Mouse (Mus musculus): ENCODE measurements at regions not wholly inside any gene's neighbourhood (a gene's known extent, or its start where the extent isn't known, plus 50 kb on each side); places are given as distances from the start of the nearest gene placed in this dataset.
A peak's percentile ranks its signal among the peaks of the same experiment; 100 is the strongest.

- no peak for ATAC-seq
- Histone ChIP-seq H3K27ac (ENCODE audit: low read length) (no peak overlapping the region), H3K36me3 (ENCODE audit: control insufficient read depth, insufficient read depth) (no peaks in the 10 kb centered on the region), H3K4me1 (replicated peaks; ENCODE audit: control insufficient read depth, insufficient read depth, low read length) (no peaks in the 10 kb centered on the region), H3K4me3 (replicated peaks; ENCODE audit: low read length) (no peak overlapping the region), H3K9ac (replicated peaks; ENCODE audit: low read depth, low read length) (no peak overlapping the region), H3K27me3 (replicated peaks; ENCODE audit: control insufficient read depth, insufficient read depth, low read length) (no peaks in the 10 kb centered on the region), H3K9me3 (ENCODE audit: control insufficient read depth, low read length) (no peaks in the 10 kb centered on the region), H3K4me2 (ENCODE audit: low read length) (no peak overlapping the region)
- WGBS = 96% methylated on average over 6 of the region's 6 CpGs
Observed at GRCm38 (mm10) chr12:70739316-70739715, 86.0 kb upstream of the Frmd6 start.

- no peak overlapping the region for H3K4me3 ChIP-seq (replicated peaks; ENCODE audit: low read length)
- H3K36me3 ChIP-seq (ENCODE audit: control insufficient read depth, insufficient read depth) = no peaks in the 10 kb centered on the region
- H3K4me1 ChIP-seq (replicated peaks; ENCODE audit: control insufficient read depth, insufficient read depth, low read length) = no peaks in the 10 kb centered on the region
- H3K9me3 ChIP-seq (ENCODE audit: control insufficient read depth, low read length) = no peaks in the 10 kb centered on the region
- no peaks in the 10 kb centered on the region for H3K27me3 ChIP-seq (replicated peaks; ENCODE audit: control insufficient read depth, insufficient read depth, low read length)
- WGBS = 89% methylated on average over 7 of the region's 7 CpGs
- no peak overlapping the region for H3K9ac ChIP-seq (replicated peaks; ENCODE audit: low read depth, low read length)
- no peak overlapping the region for H3K27ac ChIP-seq (ENCODE audit: low read length)
- ATAC-seq = no peak
- H3K4me2 ChIP-seq (ENCODE audit: low read length) = no peak overlapping the region
Observed at GRCm38 (mm10) chr12:70739766-70740165, 85.5 kb upstream of the Frmd6 start.

- no peak overlapping the region for H3K4me2 ChIP-seq (ENCODE audit: low read length)
- no peak overlapping the region for H3K4me3 ChIP-seq (replicated peaks; ENCODE audit: low read length)
- ATAC-seq = no peak
- no peaks in the 10 kb centered on the region for H3K9me3 ChIP-seq (ENCODE audit: control insufficient read depth, low read length)
- no peaks in the 10 kb centered on the region for H3K4me1 ChIP-seq (replicated peaks; ENCODE audit: control insufficient read depth, insufficient read depth, low read length)
- no peak overlapping the region for H3K9ac ChIP-seq (replicated peaks; ENCODE audit: low read depth, low read length)
- H3K27ac ChIP-seq (ENCODE audit: low read length) = no peak overlapping the region
- no peaks in the 10 kb centered on the region for H3K36me3 ChIP-seq (ENCODE audit: control insufficient read depth, insufficient read depth)
- 87% methylated on average over 3 of the region's 3 CpGs for WGBS
- no peaks in the 10 kb centered on the region for H3K27me3 ChIP-seq (replicated peaks; ENCODE audit: control insufficient read depth, insufficient read depth, low read length)
Observed at GRCm38 (mm10) chr12:70742836-70743235, 82.5 kb upstream of the Frmd6 start.

- Histone ChIP-seq H3K9ac (replicated peaks; ENCODE audit: low read depth, low read length) (no peak overlapping the region), H3K27ac (ENCODE audit: low read length) (no peak overlapping the region), H3K4me2 (ENCODE audit: low read length) (no peak overlapping the region), H3K27me3 (replicated peaks; ENCODE audit: control insufficient read depth, insufficient read depth, low read length) (no peaks in the 10 kb centered on the region), H3K4me1 (replicated peaks; ENCODE audit: control insufficient read depth, insufficient read depth, low read length) (no peaks in the 10 kb centered on the region; the same call in 1 of the 2 replicates), H3K9me3 (ENCODE audit: control insufficient read depth, low read length) (no peaks in the 10 kb centered on the region), H3K36me3 (ENCODE audit: control insufficient read depth, insufficient read depth) (no peaks in the 10 kb centered on the region), H3K4me3 (replicated peaks; ENCODE audit: low read length) (no peak overlapping the region)
- ATAC-seq = no peak
- WGBS = 77% methylated on average over 2 of the region's 2 CpGs
Observed at GRCm38 (mm10) chr12:70745681-70746080, 79.6 kb upstream of the Frmd6 start.

- H3K27me3 ChIP-seq (replicated peaks; ENCODE audit: control insufficient read depth, insufficient read depth, low read length) = no peaks in the 10 kb centered on the region
- H3K4me3 ChIP-seq (replicated peaks; ENCODE audit: low read length) = no peak overlapping the region
- WGBS = 96% methylated on average over 2 of the region's 2 CpGs
- H3K9me3 ChIP-seq (ENCODE audit: control insufficient read depth, low read length) = no peaks in the 10 kb centered on the region
- H3K4me1 ChIP-seq (replicated peaks; ENCODE audit: control insufficient read depth, insufficient read depth, low read length) = peaks cover 3% of the 10 kb centered on the region
- no peak overlapping the region for H3K9ac ChIP-seq (replicated peaks; ENCODE audit: low read depth, low read length)
- H3K36me3 ChIP-seq (ENCODE audit: control insufficient read depth, insufficient read depth) = no peaks in the 10 kb centered on the region
- no peak for ATAC-seq
- H3K27ac ChIP-seq (ENCODE audit: low read length) = no peak overlapping the region
- no peak overlapping the region for H3K4me2 ChIP-seq (ENCODE audit: low read length)
Observed at GRCm38 (mm10) chr12:70749651-70750050, 75.7 kb upstream of the Frmd6 start.

- no peaks in the 10 kb centered on the region for H3K36me3 ChIP-seq (ENCODE audit: control insufficient read depth, insufficient read depth)
- peak overlapping the region; percentile 25; the same call in 1 of the 2 replicates for H3K27ac ChIP-seq (ENCODE audit: low read length)
- ATAC-seq = peak; percentile 83
- no peaks in the 10 kb centered on the region for H3K27me3 ChIP-seq (replicated peaks; ENCODE audit: control insufficient read depth, insufficient read depth, low read length)
- no peak overlapping the region for H3K9ac ChIP-seq (replicated peaks; ENCODE audit: low read depth, low read length)
- H3K4me3 ChIP-seq (replicated peaks; ENCODE audit: low read length) = no peak overlapping the region
- no peak overlapping the region for H3K4me2 ChIP-seq (ENCODE audit: low read length)
- WGBS = 35% methylated on average over 7 of the region's 7 CpGs
- peaks cover 3% of the 10 kb centered on the region for H3K4me1 ChIP-seq (replicated peaks; ENCODE audit: control insufficient read depth, insufficient read depth, low read length)
- no peaks in the 10 kb centered on the region for H3K9me3 ChIP-seq (ENCODE audit: control insufficient read depth, low read length)
Observed at GRCm38 (mm10) chr12:70750651-70751578, 74.4 kb upstream of the Frmd6 start.

- H3K4me2 ChIP-seq (ENCODE audit: low read length) = no peak overlapping the region; the same call in 1 of the 2 replicates
- H3K27ac ChIP-seq (ENCODE audit: low read length) = 0 out of 2 replicates have a peak overlapping the region, but pooled peaks have one; percentile 4
- H3K9me3 ChIP-seq (ENCODE audit: control insufficient read depth, low read length) = no peaks in the 10 kb centered on the region
- no peaks in the 10 kb centered on the region for H3K27me3 ChIP-seq (replicated peaks; ENCODE audit: control insufficient read depth, insufficient read depth, low read length)
- no peaks in the 10 kb centered on the region for H3K36me3 ChIP-seq (ENCODE audit: control insufficient read depth, insufficient read depth)
- 28% methylated on average over 11 of the region's 11 CpGs for whole genome bisulfite sequencing
- H3K9ac ChIP-seq (replicated peaks; ENCODE audit: low read depth, low read length) = 0 out of 2 replicates have a peak overlapping the region, but pooled peaks have one; percentile 15
- ATAC-seq = 0 out of 2 replicates have a peak, but pooled peaks have one; percentile 27
- peaks cover 3% of the 10 kb centered on the region for H3K4me1 ChIP-seq (replicated peaks; ENCODE audit: control insufficient read depth, insufficient read depth, low read length)
- H3K4me3 ChIP-seq (replicated peaks; ENCODE audit: low read length) = no peak overlapping the region
Observed at GRCm38 (mm10) chr12:70752266-70752910, 72.9 kb upstream of the Frmd6 start.

- WGBS = 66% methylated on average over 4 of the region's 4 CpGs
- Histone ChIP-seq H3K36me3 (ENCODE audit: control insufficient read depth, insufficient read depth) (no peaks in the 10 kb centered on the region), H3K4me1 (replicated peaks; ENCODE audit: control insufficient read depth, insufficient read depth, low read length) (peaks cover 3% of the 10 kb centered on the region), H3K9ac (replicated peaks; ENCODE audit: low read depth, low read length) (no peak overlapping the region), H3K9me3 (ENCODE audit: control insufficient read depth, low read length) (no peaks in the 10 kb centered on the region), H3K4me2 (ENCODE audit: low read length) (no peak overlapping the region), H3K27me3 (replicated peaks; ENCODE audit: control insufficient read depth, insufficient read depth, low read length) (no peaks in the 10 kb centered on the region), H3K4me3 (replicated peaks; ENCODE audit: low read length) (no peak overlapping the region), H3K27ac (ENCODE audit: low read length) (no peak overlapping the region)
- ATAC-seq = 0 out of 2 replicates have a peak, but pooled peaks have one; percentile 23
Observed at GRCm38 (mm10) chr12:70752911-70753290, 72.4 kb upstream of the Frmd6 start.

- Histone ChIP-seq H3K9me3 (ENCODE audit: control insufficient read depth, low read length) (no peaks in the 10 kb centered on the region), H3K4me1 (replicated peaks; ENCODE audit: control insufficient read depth, insufficient read depth, low read length) (peaks cover 3% of the 10 kb centered on the region), H3K4me2 (ENCODE audit: low read length) (no peak overlapping the region), H3K36me3 (ENCODE audit: control insufficient read depth, insufficient read depth) (no peaks in the 10 kb centered on the region), H3K9ac (replicated peaks; ENCODE audit: low read depth, low read length) (no peak overlapping the region), H3K4me3 (replicated peaks; ENCODE audit: low read length) (no peak overlapping the region), H3K27ac (ENCODE audit: low read length) (no peak overlapping the region), H3K27me3 (replicated peaks; ENCODE audit: control insufficient read depth, insufficient read depth, low read length) (no peaks in the 10 kb centered on the region)
- no peak for ATAC-seq
- WGBS = 97% methylated on average over 3 of the region's 3 CpGs
Observed at GRCm38 (mm10) chr12:70753458-70753857, 71.9 kb upstream of the Frmd6 start.
